9 mouse cellular contexts compared by ENCODE assay signal in the genomic region with DNA sequence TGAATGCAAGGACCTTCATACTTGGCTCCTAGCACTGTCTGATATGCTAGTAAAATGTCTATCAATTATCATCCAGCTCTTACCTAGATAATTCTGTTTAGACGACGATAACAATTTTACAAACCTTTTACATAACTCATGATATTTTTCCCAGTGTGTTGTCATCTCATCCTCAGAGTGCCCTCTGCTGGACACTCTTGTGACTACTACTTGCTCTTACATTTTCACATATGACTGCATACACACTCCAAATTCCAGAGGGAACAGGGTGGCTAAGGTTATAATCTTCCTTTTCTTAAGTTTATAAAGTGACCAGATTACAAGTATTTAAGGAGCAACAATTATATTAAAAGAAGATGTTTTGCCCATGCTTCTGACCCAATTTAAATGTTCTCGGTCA.
DNase-seq lines count a peak whose midpoint lies in the region; ATAC-seq and TF ChIP-seq lines count a peak whose summit lies in the region.
"Had no signal": no experiment of that assay in that cellular context is flagged by ENCODE, and none has a peak within 500 bp of the region (broad histone marks: within the 10 kb centered on the region; RNA-seq: fewer than 3 reads in every experiment).

No protein-coding gene starts in this region.

- TF ChIP-seq POLR2A in heart, adult 2 months (IDR thresholded peaks at IDR 0.05; ENCODE audit: insufficient read depth, low read depth, low read length) = no peak
- TF ChIP-seq POLR2A in CH12.LX (IDR thresholded peaks at IDR 0.05; ENCODE audit: low read depth, low read length) = no peak

- 45% methylated on average over 3 of the region's 3 CpGs for WGBS in heart, adult 2 months
- WGBS in hindbrain, embryonic 16.5 days = 46% methylated on average over 3 of the region's 3 CpGs
- 78% methylated on average over 3 of the region's 3 CpGs for WGBS in limb, embryonic 10.5 days

- H3K9me3 ChIP-seq in CH12.LX (replicated peaks; ENCODE audit: low read length) = no peaks in the 10 kb centered on the region
- H3K9me3 ChIP-seq in hindbrain, embryonic 16.5 days (ENCODE audit: control insufficient read depth, low read length) = no peaks in the 10 kb centered on the region
- H3K9me3 ChIP-seq in limb, embryonic 10.5 days (replicated peaks) = no peaks in the 10 kb centered on the region
- H3K9me3 ChIP-seq: liver, embryonic 15.5 days had no signal

- H3K79me2 ChIP-seq in heart, adult 2 months (replicated peaks; ENCODE audit: control insufficient read depth, insufficient read depth, low read length) = no peaks in the 10 kb centered on the region
- H3K79me2 ChIP-seq in CH12.LX (replicated peaks; ENCODE audit: control insufficient read depth, extremely low read depth, insufficient read depth, poor library complexity, severe bottlenecking) = no peaks in the 10 kb centered on the region

- no peaks in the 10 kb centered on the region for H3K36me3 ChIP-seq in heart, adult 2 months (ENCODE audit: control insufficient read depth, insufficient read depth, low read length)
- H3K36me3 ChIP-seq in CH12.LX (replicated peaks in 1 of 2; ENCODE audit: control insufficient read depth in 1 of 2, insufficient read depth in 1 of 2, low read length in 1 of 2) = no peaks in the 10 kb centered on the region
- H3K36me3 ChIP-seq in hindbrain, embryonic 16.5 days (ENCODE audit: control insufficient read depth, insufficient read depth, low read length) = no peaks in the 10 kb centered on the region
- no peaks in the 10 kb centered on the region for H3K36me3 ChIP-seq in limb, embryonic 10.5 days
- H3K36me3 ChIP-seq: liver, embryonic 15.5 days had no signal

- TF ChIP-seq RAD21 in CH12.LX (IDR thresholded peaks at IDR 0.05; ENCODE audit: low read depth, low read length) = peak; percentile 47

- ATAC-seq in hindbrain, embryonic 16.5 days = peak; percentile 50; the same call in 1 of the 2 replicates

- no peaks in the 10 kb centered on the region for H3K27me3 ChIP-seq in heart, adult 2 months (ENCODE audit: control insufficient read depth, insufficient read depth, low read length)
- no peaks in the 10 kb centered on the region for H3K27me3 ChIP-seq in CH12.LX (replicated peaks)
- H3K27me3 ChIP-seq in hindbrain, embryonic 16.5 days (replicated peaks; ENCODE audit: control insufficient read depth, insufficient read depth, low read length) = no peaks in the 10 kb centered on the region
- H3K27me3 ChIP-seq in limb, embryonic 10.5 days (ENCODE audit: low read depth, poor library complexity, severe bottlenecking) = no peaks in the 10 kb centered on the region
- H3K27me3 ChIP-seq: liver, embryonic 15.5 days had no signal

- H3K27ac ChIP-seq in heart, adult 2 months = no peak overlapping the region
- no peak overlapping the region for H3K27ac ChIP-seq in CH12.LX (ENCODE audit: insufficient read depth, low read depth)
- no peak overlapping the region for H3K27ac ChIP-seq in hindbrain, embryonic 16.5 days (ENCODE audit: low read depth, low read length)
- no peak overlapping the region for H3K27ac ChIP-seq in limb, embryonic 10.5 days
- H3K27ac ChIP-seq: liver, embryonic 15.5 days had no signal

- TF ChIP-seq EP300 in heart, adult 2 months (IDR thresholded peaks at IDR 0.05; ENCODE audit: insufficient read depth, low read depth, low read length) = no peak
- TF ChIP-seq EP300 in CH12.LX (IDR thresholded peaks at IDR 0.05; ENCODE audit: low read length) = no peak

- no peak overlapping the region for H3K9ac ChIP-seq in heart, adult 2 months (ENCODE audit: low read depth, low read length)
- H3K9ac ChIP-seq in CH12.LX (ENCODE audit: insufficient read depth, low read depth) = no peak overlapping the region
- no peak overlapping the region for H3K9ac ChIP-seq in hindbrain, embryonic 16.5 days (ENCODE audit: low read depth, low read length)
- H3K9ac ChIP-seq: liver, embryonic 15.5 days had no signal

- dilution Hi-C loops in CH12.LX (cut with MboI; ENCODE audit: extremely low pct_ligation_motif_present, extremely low pct_unique_long_range_greater_than_20kb, low sequenced_read_pairs) = no loop called here

- H3K4me3 ChIP-seq in heart, adult 2 months = no peak overlapping the region
- no peak overlapping the region for H3K4me3 ChIP-seq in CH12.LX (replicated peaks in 1 of 3; ENCODE audit: low read depth in 2 of 3, low read length in 2 of 3, poor library complexity in 1 of 3)
- no peak overlapping the region for H3K4me3 ChIP-seq in hindbrain, embryonic 16.5 days (ENCODE audit: low read length)
- no peak overlapping the region for H3K4me3 ChIP-seq in limb, embryonic 10.5 days
- H3K4me3 ChIP-seq: liver, embryonic 15.5 days had no signal

- H3K4me1 ChIP-seq in heart, adult 2 months (ENCODE audit: control insufficient read depth, insufficient read depth, low read length) = no peaks in the 10 kb centered on the region
- no peaks in the 10 kb centered on the region for H3K4me1 ChIP-seq in CH12.LX (ENCODE audit: control insufficient read depth in 1 of 2, insufficient read depth in 2 of 2)
- no peaks in the 10 kb centered on the region for H3K4me1 ChIP-seq in hindbrain, embryonic 16.5 days (ENCODE audit: control insufficient read depth, insufficient read depth, low read depth, low read length)
- no peaks in the 10 kb centered on the region for H3K4me1 ChIP-seq in limb, embryonic 10.5 days
- H3K4me1 ChIP-seq: liver, embryonic 15.5 days had no signal

- DNase-seq in heart, adult 2 months = no peak
- no peak for DNase-seq in heart, adult 8-10 months (ENCODE audit: low spot score)
- peak; percentile 58 for DNase-seq in CH12.LX (ENCODE audit: extremely low read depth)
- peak; percentile 25 to 65 for DNase-seq in adrenal gland, postnatal 36 days
- DNase-seq in limb, embryonic 10.5 days (ENCODE audit: low spot score) = peak; percentile 40
- DNase-seq in telencephalon, adult 2 months (ENCODE audit: low read depth, low spot score) = peak; percentile 75
- DNase-seq in ovary, adult 18-20 months (ENCODE audit: low spot score) = no peak

- TF ChIP-seq CTCF in heart, adult 2 months (IDR thresholded peaks at IDR 0.05) = peak; percentile 64
- TF ChIP-seq CTCF in CH12.LX (conservative IDR thresholded peaks at IDR 0.05 in 1 of 2, IDR thresholded peaks at IDR 0.05 in 1 of 2; ENCODE audit: low read depth in 2 of 2, low read length in 2 of 2) = peak; percentile 38 to 56

- intact Hi-C loops in heart, adult 2 months (cut with DNase I) = no loop called here

- in situ Hi-C loops in CH12.LX (cut with MboI; ENCODE audit: low pct_ligation_motif_present, low pct_unique_long_range_greater_than_20kb, low sequenced_read_pairs) = no loop called here

- H3K4me2 ChIP-seq in CH12.LX (ENCODE audit: insufficient read depth, low read depth, poor library complexity, severe bottlenecking) = no peak overlapping the region
- no peak overlapping the region for H3K4me2 ChIP-seq in hindbrain, embryonic 16.5 days (ENCODE audit: low read length)
- H3K4me2 ChIP-seq: liver, embryonic 15.5 days had no signal

TF ChIP-seq in CH12.LX, 34 proteins besides CTCF, POLR2A, EP300 and RAD21:
- TF ChIP-seq E2F4 (IDR thresholded peaks at IDR 0.05; ENCODE audit: insufficient replicate concordance, low read depth, low read length) (no peak), SMC3 (IDR thresholded peaks at IDR 0.05; ENCODE audit: low read depth, low read length) (peak; percentile 21; the same call in 1 of the 2 replicates)

Comparison
In these comparisons a context has a peak if more than half of its experiments do, and no peak if none do; other contexts are left out.
1. DNase-seq: peak in CH12.LX (single experiment), adrenal gland, postnatal 36 days (2 of 2), limb, embryonic 10.5 days (single experiment) and telencephalon, adult 2 months (single experiment); none in heart, adult 2 months (0 of 2), heart, adult 8-10 months (single experiment) and ovary, adult 18-20 months (single experiment).